Mouse (Mus musculus) lung, embryonic 14.5 days (tissue): ENCODE results near the gene Cnot8. TPM values are rescaled to one million over a fixed set of nuclear protein-coding genes. Genes with fewer than 3 reads are reported as not detected.

Experiments used
- ATAC-seq: fragments of 200-750 bp; cut with Nextera tagmentation; 2 replicates; pipeline ENCODE4 v1.8.0; 2017; ENCODE audit warnings: mild to moderate bottlenecking, moderate TSS enrichment, moderate library complexity; ENCODE audit not compliant: insufficient read depth
- DNase-seq: peaks from one replicate; pipeline ENCODE4 v3.0.0-alpha.2; 2015
- H3K27ac ChIP-seq: fragments of 300-500 bp; sonication (generic); 2 replicates; pipeline ENCODE4 v1.5.1; 2014; ENCODE audit warnings: low read depth, mild to moderate bottlenecking, moderate library complexity
- H3K27me3 ChIP-seq: fragments of 300-500 bp; sonication (generic); 2 replicates; pipeline ENCODE4 v1.6.1; 2014; ENCODE audit warnings: low read length, control low read depth; ENCODE audit not compliant: insufficient read depth
- H3K36me3 ChIP-seq: fragments of 300-500 bp; sonication (generic); 2 replicates; pipeline ENCODE4 v1.6.1; 2014; ENCODE audit warnings: control low read depth; ENCODE audit not compliant: insufficient read depth
- H3K4me1 ChIP-seq: fragments of 300-500 bp; sonication (generic); 2 replicates; pipeline ENCODE4 v1.6.1; 2014; ENCODE audit warnings: antibody characterized with exemption, control low read depth; ENCODE audit not compliant: insufficient read depth
- H3K4me2 ChIP-seq: fragments of 300-500 bp; sonication (generic); 2 replicates; pipeline ENCODE4 v1.6.1; 2014; ENCODE audit warnings: mild to moderate bottlenecking
- H3K4me3 ChIP-seq: fragments of 300-500 bp; sonication (generic); 2 replicates; pipeline ENCODE4 v1.5.1; 2014; ENCODE audit warnings: low read depth, low read length
- H3K9ac ChIP-seq: fragments of 300-500 bp; sonication (generic); 2 replicates; pipeline ENCODE4 v1.6.1; 2014
- H3K9me3 ChIP-seq: fragments of 300-500 bp; sonication (generic); 2 replicates; pipeline ENCODE4 v1.6.1; 2016; ENCODE audit warnings: low read depth, low read length, control low read depth
- CTCF ChIP-seq: IDR thresholded peaks from 2 replicates; pipeline ENCODE4 v1.5.1; 2016; ENCODE audit warnings: antibody characterized with exemption, low read depth
- WGBS: fragments of 180-500 bp; shearing (Covaris S2); extraction: QIAGEN DNeasy Blood & Tissue Kit; methylation state at CpG from one replicate; pipeline ENCODE4 v1.1.7; 2014; 5-methylcytosine and 5-hydroxymethylcytosine counted together
- polyA plus RNA-seq: library from polyadenylated mRNA; unstranded; fragments of >200 nt; fragmentation: Nextera tagmentation; extraction: Ambion mirVana; gene quantifications from 2 replicates; pipeline ENCODE4 v1.2.1, GENCODE M21; 2014

Gene Cnot8
- polyA plus RNA-seq, 1 experiment from 2014 or later = 86.8 TPM

GRCm38 (mm10) chr11:58129302-58129843, 25.4 kb downstream of the Cnot8 start:
- no peaks in the 10 kb centered on the region for H3K4me1 ChIP-seq

DNA sequence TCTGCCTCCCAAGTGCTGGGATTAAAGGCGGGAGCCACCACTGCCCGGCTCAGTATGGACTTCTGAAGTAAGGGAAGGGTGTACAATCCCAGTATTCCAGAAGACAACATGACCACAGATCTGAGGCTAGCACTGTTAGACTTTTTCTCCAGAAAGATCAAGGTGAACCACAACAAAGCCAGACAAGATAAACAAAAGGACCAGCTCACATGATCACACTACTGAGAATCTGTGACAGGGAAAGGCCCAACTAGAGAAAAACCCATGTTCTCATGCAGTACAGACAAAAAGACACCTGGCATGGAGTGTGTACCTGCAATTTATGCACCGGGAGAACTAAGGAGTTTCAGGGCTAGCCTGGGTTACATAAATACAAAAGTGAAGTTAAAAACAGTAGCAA, 28.1 kb downstream of the Cnot8 start:
- TF ChIP-seq CTCF = no peak
- H3K4me2 ChIP-seq = no peak overlapping the region
- no peak overlapping the region for H3K9ac ChIP-seq
- H3K27me3 ChIP-seq = no peaks in the 10 kb centered on the region
- 92% methylated on average over 3 of the region's 3 CpGs for WGBS
- H3K4me3 ChIP-seq = no peak overlapping the region
- H3K9me3 ChIP-seq = no peaks in the 10 kb centered on the region
- H3K4me1 ChIP-seq = no peaks in the 10 kb centered on the region
- no peak for DNase-seq
- no peak overlapping the region for H3K27ac ChIP-seq
- H3K36me3 ChIP-seq = peaks cover 94% of the 10 kb centered on the region
- ATAC-seq = no peak

More at GRCm38 (mm10) chr11:58129302-58129843, 25.4 kb downstream of the Cnot8 start:
- Histone ChIP-seq H3K9me3 (no peaks in the 10 kb centered on the region), H3K27me3 (no peaks in the 10 kb centered on the region), H3K9ac (no peak overlapping the region), H3K4me3 (no peak overlapping the region), H3K36me3 (peaks cover 92% of the 10 kb centered on the region), H3K27ac (no peak overlapping the region), H3K4me2 (no peak overlapping the region)
- WGBS = 82% methylated on average over 6 of the region's 6 CpGs
- ATAC-seq = no peak
- TF ChIP-seq CTCF = no peak
- DNase-seq = no peak

- H3K4me2 ChIP-seq = no peak overlapping the region
- H3K4me1 ChIP-seq = no peaks in the 10 kb centered on the region
- no peak overlapping the region for H3K4me3 ChIP-seq
- H3K36me3 ChIP-seq = peaks cover 94% of the 10 kb centered on the region
- no peaks in the 10 kb centered on the region for H3K27me3 ChIP-seq
- H3K27ac ChIP-seq = no peak overlapping the region
- no peak overlapping the region for H3K9ac ChIP-seq
- no peak for ATAC-seq
- no peaks in the 10 kb centered on the region for H3K9me3 ChIP-seq
- no peak for TF ChIP-seq CTCF
- no peak for DNase-seq
Measured at GRCm38 (mm10) chr11:58134869-58135268, 30.9 kb downstream of the Cnot8 start.

- DNase-seq = no peak
- no peak for ATAC-seq
Measured at GRCm38 (mm10) chr11:58135296-58135695, 31.3 kb downstream of the Cnot8 start.

DNA sequence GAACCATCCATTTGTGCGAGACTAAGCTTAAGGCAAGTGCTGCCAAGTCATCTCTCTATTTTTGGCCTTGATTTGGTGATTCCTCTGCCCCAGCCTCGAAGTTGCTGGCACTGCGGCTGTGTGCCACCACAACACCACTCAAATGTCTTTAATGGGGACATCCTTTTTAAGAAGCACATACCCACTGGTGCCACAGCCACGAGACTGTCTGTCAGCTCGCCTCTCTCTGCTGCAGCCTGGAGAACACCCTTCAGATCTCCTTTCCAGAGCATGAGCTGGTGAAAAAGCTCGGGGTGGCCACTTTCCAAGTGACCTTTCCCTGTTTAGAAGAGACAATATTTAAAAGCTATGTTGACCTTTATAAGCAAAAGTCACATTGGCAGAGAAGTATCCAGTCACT, 32.7 kb downstream of the Cnot8 start:
- Histone ChIP-seq H3K9ac (no peak overlapping the region), H3K36me3 (peaks cover 95% of the 10 kb centered on the region), H3K4me1 (no peaks in the 10 kb centered on the region)

More at GRCm38 (mm10) chr11:58135296-58135695, 31.3 kb downstream of the Cnot8 start:
- no peaks in the 10 kb centered on the region for H3K9me3 ChIP-seq
- H3K4me2 ChIP-seq = no peak overlapping the region
- H3K4me1 ChIP-seq = no peaks in the 10 kb centered on the region
- no peak overlapping the region for H3K4me3 ChIP-seq
- H3K36me3 ChIP-seq = peaks cover 94% of the 10 kb centered on the region
- TF ChIP-seq CTCF = no peak
- H3K27ac ChIP-seq = no peak overlapping the region
- no peak overlapping the region for H3K9ac ChIP-seq
- H3K27me3 ChIP-seq = no peaks in the 10 kb centered on the region

DNA sequence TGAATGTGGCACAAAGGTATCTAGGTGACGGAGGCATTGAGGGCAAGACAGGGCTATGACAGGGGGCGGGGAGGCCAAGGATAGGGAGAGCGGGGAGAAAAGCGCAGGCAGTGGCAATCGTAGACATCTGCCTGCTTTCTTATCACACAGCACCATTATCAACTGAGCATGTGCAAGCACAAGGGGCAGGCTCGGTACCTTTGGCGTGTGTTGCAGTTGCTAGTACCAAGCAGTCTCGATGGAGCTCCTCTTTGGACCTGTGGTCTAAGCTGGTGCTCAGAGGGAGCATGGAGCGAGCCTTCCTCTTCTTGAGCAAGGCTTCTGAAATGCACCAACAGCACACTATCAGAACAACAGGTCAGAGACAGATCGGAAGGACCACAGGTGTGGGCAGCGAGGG, 34.9 kb downstream of the Cnot8 start:
- Histone ChIP-seq H3K4me3 (no peak overlapping the region), H3K9ac (no peak overlapping the region), H3K27me3 (no peaks in the 10 kb centered on the region), H3K4me1 (no peaks in the 10 kb centered on the region), H3K9me3 (no peaks in the 10 kb centered on the region), H3K4me2 (no peak overlapping the region), H3K27ac (no peak overlapping the region), H3K36me3 (peaks cover 91% of the 10 kb centered on the region)
- TF ChIP-seq CTCF = no peak
- DNase-seq = no peak
- WGBS = 90% methylated on average over 11 of the region's 11 CpGs
- ATAC-seq = no peak

More for the DNA sequence above, 32.7 kb downstream of the Cnot8 start:
- no peaks in the 10 kb centered on the region for H3K9me3 ChIP-seq
- TF ChIP-seq CTCF = no peak
- ATAC-seq (no peak), DNase-seq (no peak)
- no peak overlapping the region for H3K4me2 ChIP-seq
- no peak overlapping the region for H3K4me3 ChIP-seq
- 88% methylated on average over 6 of the region's 6 CpGs for WGBS
- H3K27ac ChIP-seq = no peak overlapping the region
- no peaks in the 10 kb centered on the region for H3K27me3 ChIP-seq

DNA sequence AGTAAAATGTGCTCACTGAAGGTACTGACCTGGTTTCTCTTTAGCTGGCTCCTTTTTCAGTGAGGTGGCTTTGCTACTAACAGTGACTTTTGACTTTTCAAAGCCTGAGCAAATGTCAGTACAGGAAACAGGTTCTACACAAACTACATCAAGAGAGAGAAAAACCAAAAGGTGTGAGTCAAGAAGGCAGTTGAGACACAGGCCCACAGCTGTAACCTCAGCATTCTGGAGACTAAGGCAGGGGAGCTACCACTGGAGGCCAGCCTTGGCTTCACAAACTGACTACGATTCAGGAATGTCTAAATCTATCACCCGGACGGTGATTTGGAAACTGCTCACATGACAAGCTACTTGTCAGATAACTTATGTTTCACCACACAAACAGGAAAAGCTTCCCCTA, 35.5 kb downstream of the Cnot8 start:
- 82% methylated on average over 3 of the region's 3 CpGs for WGBS
- ATAC-seq (no peak), DNase-seq (no peak)
- Histone ChIP-seq H3K4me2 (no peak overlapping the region), H3K36me3 (peaks cover 91% of the 10 kb centered on the region), H3K9me3 (no peaks in the 10 kb centered on the region), H3K9ac (no peak overlapping the region), H3K27me3 (no peaks in the 10 kb centered on the region), H3K4me1 (no peaks in the 10 kb centered on the region), H3K4me3 (no peak overlapping the region), H3K27ac (no peak overlapping the region)
- no peak for TF ChIP-seq CTCF
